Mouse (Mus musculus): ENCODE results near the gene Mcu.

Mcu gene

GRCm38 (mm10) chr10:59613276-59613675 lies 3.2 kb downstream of the Mcu start:
- DNase-seq (ENCODE audit: low spot score in 2 of 2) = no peak

- DNase-seq (ENCODE audit: low spot score in 2 of 2) = no peak
These were observed 11.5 kb downstream of the Mcu start for GRCm38 (mm10) chr10:59604879-59605464.

- DNase-seq (ENCODE audit: low spot score in 2 of 2) = no peak
These were observed 12.6 kb downstream of the Mcu start for GRCm38 (mm10) chr10:59603843-59604242.

- peak; percentile 60 to 61 for DNase-seq (ENCODE audit: low spot score in 2 of 2)
These were observed 13.6 kb downstream of the Mcu start for GRCm38 (mm10) chr10:59602891-59603290.

GRCm38 (mm10) chr10:59602043-59602442 lies 14.4 kb downstream of the Mcu start:
- no peak for DNase-seq (ENCODE audit: low spot score in 2 of 2)

- DNase-seq (ENCODE audit: low spot score in 2 of 2) = no peak
These were observed 16.0 kb downstream of the Mcu start for GRCm38 (mm10) chr10:59600516-59600915.

GRCm38 (mm10) chr10:59593826-59594570 lies 22.5 kb downstream of the Mcu start:
- DNase-seq (ENCODE audit: low spot score in 2 of 2) = peak; percentile 72 to 75

GRCm38 (mm10) chr10:59590606-59591005 lies 25.9 kb downstream of the Mcu start:
- DNase-seq (ENCODE audit: low spot score in 2 of 2) = peak; percentile 34 to 39

- no peak for DNase-seq (ENCODE audit: low spot score in 2 of 2)
These were observed 26.6 kb downstream of the Mcu start for GRCm38 (mm10) chr10:59589856-59590255.

GRCm38 (mm10) chr10:59589420-59589819 lies 27.1 kb downstream of the Mcu start:
- DNase-seq (ENCODE audit: low spot score in 2 of 2) = no peak

- DNase-seq (ENCODE audit: low spot score in 2 of 2) = peak in 1 of 2 experiments; percentile 53
These were observed 28.4 kb downstream of the Mcu start for GRCm38 (mm10) chr10:59588135-59588534.

GRCm38 (mm10) chr10:59586821-59587220 lies 29.7 kb downstream of the Mcu start:
- DNase-seq (ENCODE audit: low spot score in 2 of 2) = no peak

GRCm38 (mm10) chr10:59585621-59586020 lies 30.9 kb downstream of the Mcu start:
- no peak for DNase-seq (ENCODE audit: low spot score in 2 of 2)

GRCm38 (mm10) chr10:59581826-59582543 lies 34.5 kb downstream of the Mcu start:
- no peak for DNase-seq (ENCODE audit: low spot score in 2 of 2)

- no peak for DNase-seq (ENCODE audit: low spot score in 2 of 2)
These were observed 35.8 kb downstream of the Mcu start for GRCm38 (mm10) chr10:59580593-59581149.

GRCm38 (mm10) chr10:59579645-59580044 lies 36.8 kb downstream of the Mcu start:
- no peak for DNase-seq (ENCODE audit: low spot score in 2 of 2)

- DNase-seq (ENCODE audit: low spot score in 2 of 2) = peak in 1 of 2 experiments; percentile 26
These were observed 38.4 kb downstream of the Mcu start for GRCm38 (mm10) chr10:59577871-59578801.

- no peak for DNase-seq (ENCODE audit: low spot score in 2 of 2)
These were observed 40.2 kb downstream of the Mcu start for GRCm38 (mm10) chr10:59576305-59576704.

- no peak for DNase-seq (ENCODE audit: low spot score in 2 of 2)
These were observed 44.5 kb downstream of the Mcu start for GRCm38 (mm10) chr10:59571964-59572363.

- no peak for DNase-seq (ENCODE audit: low spot score in 2 of 2)
These were observed 45.2 kb downstream of the Mcu start for GRCm38 (mm10) chr10:59571273-59571672.

GRCm38 (mm10) chr10:59570780-59571179 lies 45.7 kb downstream of the Mcu start:
- DNase-seq (ENCODE audit: low spot score in 2 of 2) = no peak

Data from right cerebral cortex, adult 2 months (tissue).